Mouse (Mus musculus): Measurements from ENCODE around the gene Clmp.
"Not testable (repeated sequence)": the region's sequence is repeated elsewhere in the genome, so short reads cannot be mapped to it uniquely, and the experiment has no call there.

The Clmp gene

GRCm38 (mm10) chr9:40780892-40781725 lies 95.3 kb downstream of the Clmp start:
- peak; percentile 27 to 44 for DNase-seq

GRCm38 (mm10) chr9:40781726-40782581 lies 96.2 kb downstream of the Clmp start:
- peak; percentile 75 to 86 for DNase-seq

- DNase-seq, result peak; percentile 74 to 88
Observed at GRCm38 (mm10) chr9:40783641-40784373, 98.0 kb downstream of the Clmp start.

- DNase-seq, result no peak
Observed at GRCm38 (mm10) chr9:40784374-40784967, 98.7 kb downstream of the Clmp start.

GRCm38 (mm10) chr9:40785452-40785851 lies 99.7 kb downstream of the Clmp start:
- no peak for DNase-seq

- DNase-seq, result not testable (repeated sequence)
Observed at GRCm38 (mm10) chr9:40786820-40787219, 101.1 kb downstream of the Clmp start.

- DNase-seq, result no peak
Observed at GRCm38 (mm10) chr9:40791864-40792633, 106.3 kb downstream of the Clmp start.

GRCm38 (mm10) chr9:40793581-40793980 lies 107.8 kb downstream of the Clmp start:
- no peak for DNase-seq

GRCm38 (mm10) chr9:40794251-40794650 lies 108.5 kb downstream of the Clmp start:
- peak in 1 of 2 experiments; percentile 55 for DNase-seq

GRCm38 (mm10) chr9:40794926-40795325 lies 109.2 kb downstream of the Clmp start:
- DNase-seq, result no peak

- no peak for DNase-seq
Observed at GRCm38 (mm10) chr9:40795562-40795961, 109.8 kb downstream of the Clmp start.

- peak in 1 of 2 experiments; percentile 48 for DNase-seq
Observed at GRCm38 (mm10) chr9:40796054-40796453, 110.3 kb downstream of the Clmp start.

GRCm38 (mm10) chr9:40798247-40798960 lies 112.6 kb downstream of the Clmp start:
- DNase-seq, result peak in 1 of 2 experiments; percentile 41

GRCm38 (mm10) chr9:40799112-40799511 lies 113.3 kb downstream of the Clmp start:
- DNase-seq, result peak in 1 of 2 experiments; percentile 46

GRCm38 (mm10) chr9:40799837-40800501 lies 114.2 kb downstream of the Clmp start:
- peak; percentile 86 to 92 for DNase-seq

- DNase-seq, result peak; percentile 99 to 100
Observed at GRCm38 (mm10) chr9:40800675-40801612, 115.2 kb downstream of the Clmp start, which contains the start of gene Hspa8. Hspa8 (plus strand) TSS chr9:40800984.

GRCm38 (mm10) chr9:40801614-40802532 lies 116.1 kb downstream of the Clmp start:
- peak; percentile 66 to 74 for DNase-seq

- not testable (repeated sequence) for DNase-seq
Observed at GRCm38 (mm10) chr9:40802533-40802875, 116.7 kb downstream of the Clmp start.

Data from kidney, postnatal 25 days (tissue).